Mouse (Mus musculus) heart, embryonic 10.5 days (tissue): Measurements from ENCODE around the gene Atp13a2. TPM values are rescaled to one million over a fixed set of nuclear protein-coding genes. Genes with fewer than 3 reads are reported as not detected.

ENCODE experiments used
- DNase-seq: peaks from one replicate; pipeline ENCODE4 v3.0.0-alpha.2; 2017; ENCODE audit warnings: low spot score
- H3K27ac ChIP-seq: fragments of 300-500 bp; sonication (generic); 2 replicates; pipeline ENCODE4 v1.5.1; 2016; ENCODE audit warnings: mild to moderate bottlenecking
- H3K27me3 ChIP-seq: fragments of 300-500 bp; sonication (generic); 2 replicates; pipeline ENCODE4 v1.6.1; 2016; ENCODE audit warnings: mild to moderate bottlenecking; ENCODE audit not compliant: poor library complexity, insufficient read depth, severe bottlenecking
- H3K36me3 ChIP-seq: fragments of 300-500 bp; sonication (generic); 2 replicates; pipeline ENCODE4 v1.6.1; 2016; ENCODE audit warnings: mild to moderate bottlenecking, moderate library complexity
- H3K4me1 ChIP-seq: fragments of 300-500 bp; sonication (generic); 2 replicates; pipeline ENCODE4 v1.6.1; 2016; ENCODE audit warnings: mild to moderate bottlenecking
- H3K4me3 ChIP-seq: fragments of 300-500 bp; sonication (generic); 2 replicates; pipeline ENCODE4 v1.5.1; 2016; ENCODE audit warnings: mild to moderate bottlenecking, moderate library complexity
- H3K9me3 ChIP-seq: fragments of 300-500 bp; sonication (generic); 2 replicates; pipeline ENCODE4 v1.6.1; 2016; ENCODE audit warnings: mild to moderate bottlenecking, moderate library complexity
- WGBS: fragments of 180-500 bp; shearing (Covaris S2); methylation state at CpG from one replicate; pipeline ENCODE4 v1.1.7; 2016; 5-methylcytosine and 5-hydroxymethylcytosine counted together
- polyA plus RNA-seq: library from polyadenylated mRNA; unstranded; fragments of >200 nt; fragmentation: Nextera tagmentation; extraction: Ambion mirVana; gene quantifications from 2 replicates; pipeline ENCODE4 v1.2.1, GENCODE M21; 2016

Gene Atp13a2
- polyA plus RNA-seq, 1 experiment from 2014 or later, result 34.9 TPM

DNA sequence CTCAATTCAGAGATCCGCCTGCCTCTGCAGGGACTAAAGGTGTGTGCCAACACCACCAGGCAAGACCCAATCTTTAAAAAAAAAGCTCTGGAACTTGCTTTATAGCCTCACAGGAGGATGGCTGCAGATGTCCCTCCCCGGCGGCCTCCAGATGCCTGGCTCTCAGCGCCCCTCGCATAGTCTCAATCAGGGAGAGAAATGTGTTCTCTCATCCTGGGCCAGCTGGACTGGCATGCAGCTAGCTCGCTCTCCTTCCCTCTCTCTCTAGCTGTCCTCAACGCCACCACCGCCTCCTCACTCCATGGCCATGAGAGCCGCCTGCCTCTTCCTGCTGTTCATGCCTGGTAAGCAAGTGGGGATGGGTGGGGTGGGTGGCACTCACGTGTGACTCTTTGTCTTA, 25.9 kb downstream of the Atp13a2 start:
- Histone ChIP-seq H3K27ac (no peak overlapping the region), H3K27me3 (no peaks in the 10 kb centered on the region), H3K9me3 (no peaks in the 10 kb centered on the region), H3K4me1 (peaks cover 49% of the 10 kb centered on the region), H3K4me3 (no peak overlapping the region), H3K36me3 (peaks cover 60% of the 10 kb centered on the region)
- 81% methylated on average over 10 of the region's 10 CpGs for WGBS
- no peak for DNase-seq

DNA sequence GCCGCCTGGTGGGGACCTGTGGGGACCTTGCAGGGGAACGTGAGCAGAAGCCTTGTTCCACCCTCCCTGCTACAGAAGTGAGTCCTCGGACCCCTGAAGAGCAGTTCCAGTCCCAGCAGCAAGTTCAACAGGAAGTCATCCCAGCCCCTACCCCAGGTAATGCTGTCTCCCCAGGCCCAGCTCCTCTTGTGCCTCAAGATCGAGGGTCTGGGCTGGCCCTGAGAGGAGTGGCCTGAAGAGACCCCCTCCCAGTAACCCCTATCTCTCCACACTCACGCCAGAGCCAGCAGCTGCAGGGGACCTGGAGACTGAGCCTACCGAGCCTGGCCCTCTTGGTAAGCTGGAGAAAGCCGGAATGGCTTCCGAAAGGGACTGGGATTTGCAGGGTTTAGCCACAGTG, 27.4 kb downstream of the Atp13a2 start:
- Histone ChIP-seq H3K36me3 (peaks cover 61% of the 10 kb centered on the region), H3K4me1 (peaks cover 55% of the 10 kb centered on the region)

DNA sequence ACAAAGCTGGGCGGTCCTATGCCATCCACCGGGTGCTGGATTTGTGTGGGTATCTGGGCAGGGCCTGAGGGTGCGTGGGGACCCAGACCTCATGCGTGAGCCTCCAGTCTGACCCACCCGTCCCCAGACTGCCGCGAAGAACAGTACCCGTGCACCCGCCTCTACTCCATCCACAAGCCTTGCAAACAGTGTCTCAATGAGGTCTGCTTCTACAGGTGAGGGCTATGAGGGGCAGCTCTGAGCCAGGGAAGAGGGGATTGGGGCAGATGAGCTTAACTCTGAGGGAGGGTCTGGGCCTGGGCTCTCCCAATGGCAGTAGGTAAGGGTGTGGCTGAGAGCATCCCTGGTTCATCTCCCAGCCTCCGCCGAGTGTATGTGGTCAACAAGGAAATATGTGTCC, 28.2 kb downstream of the Atp13a2 start:
- WGBS, result 92% methylated on average over 11 of the region's 11 CpGs
- peaks cover 68% of the 10 kb centered on the region for H3K36me3 ChIP-seq

More for the DNA sequence above, 27.4 kb downstream of the Atp13a2 start:
- Histone ChIP-seq H3K27ac (no peak overlapping the region), H3K9me3 (no peaks in the 10 kb centered on the region), H3K27me3 (no peaks in the 10 kb centered on the region), H3K4me3 (no peak overlapping the region)
- WGBS, result 72% methylated on average over 8 of the region's 8 CpGs
- no peak for DNase-seq

DNA sequence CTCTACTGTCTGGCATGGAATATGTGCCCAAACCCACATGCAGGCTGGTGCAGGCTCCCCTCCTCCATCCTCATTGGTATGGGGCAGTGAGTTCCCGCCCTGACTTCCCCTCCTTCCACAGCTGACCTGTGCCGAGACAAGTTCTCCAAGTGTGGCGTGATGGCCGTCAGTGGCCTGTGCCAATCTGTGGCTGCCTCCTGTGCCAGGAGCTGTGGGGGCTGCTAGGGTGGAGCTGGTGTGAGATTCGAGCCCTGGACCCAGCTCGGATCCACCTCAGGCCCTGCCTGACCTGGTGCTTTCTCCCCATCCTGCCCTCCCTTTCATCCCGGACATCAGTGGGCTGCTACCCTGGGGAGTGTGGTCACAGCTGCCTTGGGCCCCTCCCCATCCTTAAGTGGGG, 28.7 kb downstream of the Atp13a2 start:
- H3K27me3 ChIP-seq, result no peaks in the 10 kb centered on the region
- DNase-seq, result no peak
- H3K27ac ChIP-seq, result no peak overlapping the region
- H3K4me3 ChIP-seq, result no peak overlapping the region
- H3K4me1 ChIP-seq, result peaks cover 58% of the 10 kb centered on the region
- peaks cover 73% of the 10 kb centered on the region for H3K36me3 ChIP-seq
- H3K9me3 ChIP-seq, result no peaks in the 10 kb centered on the region
- WGBS, result 74% methylated on average over 7 of the region's 7 CpGs

More for the DNA sequence above, 28.2 kb downstream of the Atp13a2 start:
- Histone ChIP-seq H3K27ac (no peak overlapping the region), H3K27me3 (no peaks in the 10 kb centered on the region), H3K4me1 (peaks cover 58% of the 10 kb centered on the region), H3K9me3 (no peaks in the 10 kb centered on the region), H3K4me3 (no peak overlapping the region)
- no peak for DNase-seq

DNA sequence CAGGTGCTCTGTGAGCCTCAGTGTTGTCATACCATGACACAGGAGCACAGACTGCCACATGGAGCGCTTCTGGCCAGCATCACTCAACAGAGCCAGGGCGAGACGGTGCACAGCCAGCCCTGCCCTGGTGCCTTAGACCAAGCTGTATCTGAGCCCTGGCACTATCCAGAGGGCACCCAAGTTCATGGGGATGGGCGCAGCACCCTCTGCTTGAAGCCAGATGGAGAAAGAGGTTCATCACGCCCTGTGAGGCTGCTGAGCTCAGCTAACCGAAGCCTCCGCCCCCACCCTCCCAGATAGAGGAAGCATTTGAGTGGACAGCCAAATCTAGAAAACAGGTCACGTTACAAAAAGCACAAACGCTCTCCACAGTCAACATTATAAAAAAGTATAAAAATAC, 29.6 kb downstream of the Atp13a2 start:
- WGBS, result 76% methylated on average over 9 of the region's 9 CpGs
- Histone ChIP-seq H3K9me3 (no peaks in the 10 kb centered on the region), H3K27me3 (no peaks in the 10 kb centered on the region), H3K36me3 (peaks cover 74% of the 10 kb centered on the region), H3K4me1 (peaks cover 58% of the 10 kb centered on the region), H3K4me3 (no peak overlapping the region), H3K27ac (no peak overlapping the region)
- DNase-seq, result no peak

DNA sequence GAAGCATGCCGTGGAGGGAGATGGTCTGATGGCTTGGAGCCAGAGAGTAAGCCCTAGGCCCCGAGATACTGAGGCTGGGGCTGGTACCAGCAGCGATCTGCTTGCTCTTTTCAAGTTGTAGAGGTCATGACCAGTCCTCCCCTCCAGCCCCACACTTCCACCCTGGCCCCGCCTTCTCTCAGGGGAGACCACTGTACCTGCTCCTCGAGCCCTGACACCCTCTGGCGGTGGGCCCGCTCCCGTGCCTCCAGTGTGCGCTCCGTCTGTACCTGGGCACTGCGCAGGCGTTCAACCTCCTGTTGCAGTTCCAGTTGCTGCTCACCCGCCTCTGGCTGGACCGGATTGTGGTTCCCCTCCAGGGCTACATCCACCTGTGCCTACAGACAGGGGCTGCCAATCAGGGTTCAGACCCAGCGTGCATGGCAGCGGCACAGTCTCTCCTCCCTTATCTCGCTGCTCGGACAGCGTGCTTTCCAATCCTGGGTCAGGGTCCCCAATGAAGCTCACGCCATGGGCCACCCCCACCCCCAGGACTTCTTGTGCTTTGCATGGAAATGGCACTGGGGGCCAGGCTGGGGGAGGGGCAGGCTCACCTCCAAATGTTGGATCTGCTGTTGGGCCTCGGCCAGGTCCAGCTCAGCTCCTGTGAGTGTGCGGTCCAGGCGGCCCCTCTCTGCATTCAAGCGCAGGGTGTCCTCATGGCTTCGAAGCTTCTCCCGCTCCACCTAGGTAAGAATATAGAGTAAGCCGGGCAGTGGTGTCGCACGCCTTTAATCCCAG, 31.2 kb downstream of the Atp13a2 start:
- WGBS, result 81% methylated on average over 29 of the region's 29 CpGs

DNA sequence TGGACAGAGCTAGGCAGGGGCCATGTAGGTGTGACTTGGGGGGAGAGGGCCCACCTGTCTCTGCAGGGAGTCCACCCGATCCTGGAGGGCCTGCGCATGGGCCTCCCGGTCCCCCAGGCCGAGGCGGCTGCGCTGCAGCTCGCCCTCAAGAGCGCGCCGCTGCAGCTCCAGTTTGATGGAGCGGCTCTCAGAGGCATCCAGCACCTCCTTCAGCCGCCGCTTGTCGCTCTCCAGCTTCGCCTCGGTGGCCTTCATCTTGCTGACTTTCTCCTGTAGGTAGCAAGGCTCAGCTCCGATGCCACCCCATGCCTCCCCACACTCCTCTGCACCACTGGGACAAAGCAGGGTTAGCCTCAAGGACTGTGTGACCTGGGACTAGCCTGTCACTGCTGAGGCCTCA, 33.5 kb downstream of the Atp13a2 start:
- DNase-seq, result no peak
- Histone ChIP-seq H3K4me3 (no peak overlapping the region), H3K4me1 (peaks cover 53% of the 10 kb centered on the region), H3K27me3 (no peaks in the 10 kb centered on the region), H3K36me3 (peaks cover 64% of the 10 kb centered on the region), H3K27ac (peak overlapping the region; percentile 90), H3K9me3 (no peaks in the 10 kb centered on the region)
- WGBS, result 72% methylated on average over 17 of the region's 17 CpGs

More for the DNA sequence above, 31.2 kb downstream of the Atp13a2 start:
- Histone ChIP-seq H3K4me3 (no peak overlapping the region), H3K36me3 (peaks cover 78% of the 10 kb centered on the region), H3K27me3 (no peaks in the 10 kb centered on the region), H3K9me3 (no peaks in the 10 kb centered on the region), H3K27ac (no peak overlapping the region), H3K4me1 (peaks cover 53% of the 10 kb centered on the region)
- DNase-seq, result no peak

DNA sequence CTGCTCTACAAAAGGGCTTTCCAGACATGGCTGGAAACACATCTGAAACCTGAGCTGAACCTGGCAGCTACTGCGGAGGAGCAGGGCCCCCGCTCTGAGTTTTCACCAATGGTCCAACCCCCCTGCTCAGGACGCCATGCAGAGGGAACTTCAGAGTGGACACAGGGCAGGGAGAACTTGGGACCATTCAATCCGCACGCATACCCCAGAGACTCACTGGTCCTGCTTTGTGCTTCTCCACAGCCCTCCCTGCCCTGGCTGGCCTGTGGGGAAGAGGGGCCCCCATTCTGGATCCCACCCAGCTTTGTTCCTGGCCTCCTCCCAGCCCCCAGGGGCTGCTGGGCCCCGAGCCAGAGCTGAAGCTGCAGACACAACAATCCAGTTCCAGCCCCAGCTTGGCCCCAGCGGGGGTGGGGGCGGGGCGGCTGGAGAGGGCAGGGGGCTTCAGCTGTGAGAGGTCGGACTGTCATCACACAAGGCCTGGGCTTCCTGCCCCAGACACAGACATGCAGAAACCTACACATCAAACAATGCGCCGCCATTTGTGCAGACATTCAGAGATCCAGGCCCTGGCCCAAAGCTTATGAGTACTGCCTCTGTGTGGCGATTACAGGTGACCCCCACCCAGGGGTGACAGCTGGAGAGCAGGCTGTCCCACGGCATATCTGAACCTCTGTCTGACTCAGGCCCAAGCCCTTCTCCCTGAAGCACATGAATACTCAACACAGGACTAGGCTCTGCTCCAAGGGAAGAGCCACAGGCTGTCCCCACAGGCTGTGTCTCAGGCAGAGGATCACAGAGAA, 34.3 kb downstream of the Atp13a2 start:
- H3K27me3 ChIP-seq, result no peaks in the 10 kb centered on the region
- DNase-seq, result peak; percentile 86
- WGBS, result 32% methylated on average over 14 of the region's 14 CpGs
- H3K4me1 ChIP-seq, result peaks cover 55% of the 10 kb centered on the region
- no peaks in the 10 kb centered on the region for H3K9me3 ChIP-seq
- peak overlapping the region; percentile 90 for H3K27ac ChIP-seq
- peaks cover 63% of the 10 kb centered on the region for H3K36me3 ChIP-seq
- H3K4me3 ChIP-seq, result peak overlapping the region; percentile 40

DNA sequence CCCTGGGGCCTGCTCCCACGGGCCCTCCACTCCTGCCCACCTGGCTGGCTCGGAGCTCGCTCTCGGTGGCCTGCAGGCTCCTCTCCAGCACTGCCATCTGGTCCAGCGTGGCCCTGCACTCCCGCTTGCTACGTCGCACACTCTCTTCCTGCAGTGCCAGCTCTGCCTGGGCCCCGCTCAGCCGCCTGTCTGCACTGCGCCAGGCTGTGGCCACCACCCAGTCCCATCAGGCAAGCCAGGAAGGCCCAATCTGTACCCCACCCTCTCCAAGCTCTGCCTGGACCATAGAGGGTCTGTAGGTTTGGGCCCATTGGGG, 34.9 kb downstream of the Atp13a2 start:
- Histone ChIP-seq H3K27ac (peak overlapping the region; percentile 90), H3K4me3 (no peak overlapping the region), H3K27me3 (no peaks in the 10 kb centered on the region), H3K36me3 (peaks cover 63% of the 10 kb centered on the region), H3K9me3 (no peaks in the 10 kb centered on the region), H3K4me1 (peaks cover 57% of the 10 kb centered on the region)
- WGBS, result 78% methylated on average over 11 of the region's 11 CpGs
- DNase-seq, result no peak

DNA sequence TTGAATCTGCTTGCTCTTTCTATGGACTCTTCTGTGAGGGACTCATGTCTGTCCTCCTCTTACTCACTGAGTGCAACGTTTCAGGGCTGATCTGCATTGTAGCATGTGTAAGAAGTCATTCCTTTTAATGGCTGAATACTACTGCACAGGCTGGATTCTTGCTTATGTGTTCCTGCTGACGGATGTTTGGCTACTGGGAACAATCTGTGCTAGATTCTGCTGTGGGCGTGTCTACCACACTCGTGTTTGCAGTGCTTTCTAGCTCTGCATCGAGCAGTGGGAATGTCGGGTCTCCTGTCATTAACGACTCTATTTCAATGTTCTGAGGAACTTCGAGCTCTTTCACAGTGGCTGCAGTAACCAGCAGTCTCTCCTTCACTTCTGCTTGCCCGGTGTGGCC, 37.4 kb downstream of the Atp13a2 start:
- Histone ChIP-seq H3K4me3 (no peak overlapping the region), H3K27me3 (no peaks in the 10 kb centered on the region), H3K36me3 (peaks cover 53% of the 10 kb centered on the region), H3K4me1 (peaks cover 45% of the 10 kb centered on the region), H3K9me3 (no peaks in the 10 kb centered on the region), H3K27ac (no peak overlapping the region)
- 72% methylated on average over 9 of the region's 9 CpGs for WGBS
- DNase-seq, result no peak

DNA sequence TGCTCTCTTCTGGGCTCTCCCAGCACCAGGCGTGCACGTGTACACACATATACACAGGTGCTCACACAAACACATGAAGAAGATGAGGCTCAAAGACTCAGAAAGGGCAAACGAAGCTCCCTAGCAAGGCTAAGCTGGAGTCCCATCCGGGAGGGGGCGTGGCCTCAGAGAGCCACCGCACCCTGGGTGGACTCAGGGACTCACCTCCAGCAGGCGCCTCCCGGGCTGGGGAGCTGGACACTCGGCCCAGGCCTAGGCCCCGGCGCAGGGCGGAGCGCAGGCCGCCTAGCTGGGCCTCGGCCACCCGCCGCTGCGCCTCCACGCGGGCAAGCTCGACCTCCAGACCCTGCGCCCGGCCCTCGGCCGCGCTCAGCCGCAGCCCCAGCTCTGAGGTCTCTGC, 38.3 kb downstream of the Atp13a2 start:
- H3K27ac ChIP-seq, result 0 out of 2 replicates have a peak overlapping the region, but pooled peaks have one; percentile 24
- H3K9me3 ChIP-seq, result no peaks in the 10 kb centered on the region
- WGBS, result 69% methylated on average over 24 of the region's 27 CpGs
- H3K36me3 ChIP-seq, result peaks cover 54% of the 10 kb centered on the region
- no peak for DNase-seq
- H3K4me1 ChIP-seq, result peaks cover 40% of the 10 kb centered on the region
- H3K4me3 ChIP-seq, result no peak overlapping the region
- no peaks in the 10 kb centered on the region for H3K27me3 ChIP-seq

DNA sequence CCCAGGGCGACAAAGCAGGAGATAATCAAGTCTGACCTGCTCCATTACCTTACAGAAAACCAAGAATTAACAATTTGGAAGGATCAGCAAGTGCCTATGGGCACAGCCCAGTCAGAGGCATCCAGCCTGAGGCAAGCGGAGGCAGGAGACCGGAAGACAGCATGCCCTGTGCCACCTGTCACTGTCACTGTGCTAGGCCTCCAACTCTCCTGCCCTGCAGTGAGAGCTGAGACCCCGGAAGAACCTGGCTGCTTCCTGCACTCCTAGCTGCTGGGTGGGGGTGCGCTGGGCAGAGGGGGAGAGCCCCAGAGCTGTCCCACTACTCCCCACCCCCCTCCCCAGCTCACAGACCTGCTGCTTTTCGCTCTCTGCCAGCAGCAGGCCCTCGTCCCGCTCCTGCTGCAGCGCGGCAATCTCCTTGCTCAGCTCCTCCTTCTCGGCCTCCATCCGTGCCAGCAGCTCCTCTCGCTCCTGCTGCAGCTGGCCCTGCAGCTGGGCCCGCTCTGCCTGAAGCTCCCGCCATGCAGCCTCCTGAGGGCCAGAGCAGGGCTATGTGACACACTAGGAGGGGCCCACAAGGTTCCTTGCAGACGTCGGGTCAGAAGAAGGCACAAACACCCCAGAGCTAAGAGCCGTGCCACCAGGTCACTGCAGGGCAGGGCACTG, 44.0 kb downstream of the Atp13a2 start:
- no peak overlapping the region for H3K4me3 ChIP-seq
- H3K36me3 ChIP-seq, result peaks cover 73% of the 10 kb centered on the region
- H3K27me3 ChIP-seq, result no peaks in the 10 kb centered on the region
- H3K27ac ChIP-seq, result no peak overlapping the region
- H3K9me3 ChIP-seq, result no peaks in the 10 kb centered on the region
- H3K4me1 ChIP-seq, result peaks cover 14% of the 10 kb centered on the region
- DNase-seq, result no peak
- WGBS, result 88% methylated on average over 18 of the region's 18 CpGs

DNA sequence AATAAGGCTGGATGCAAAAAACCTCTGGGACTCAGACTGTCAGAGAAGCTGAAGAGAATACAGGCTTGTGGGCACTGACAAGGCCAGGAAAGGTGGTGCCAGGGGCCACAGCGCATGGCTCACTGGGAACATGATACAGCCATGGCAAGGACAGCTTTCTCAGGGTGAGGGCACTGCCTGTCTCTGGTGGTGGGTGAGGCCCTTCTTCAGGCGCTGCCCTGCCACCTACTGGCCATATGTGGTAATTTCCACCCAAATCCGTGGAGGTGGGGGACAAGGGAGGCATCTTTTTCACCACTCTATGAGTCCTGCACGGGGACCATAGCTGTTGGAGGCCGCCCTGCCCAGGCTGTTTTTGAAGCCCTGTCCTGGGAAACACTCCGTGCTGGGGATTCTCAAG, 45.1 kb downstream of the Atp13a2 start:
- Histone ChIP-seq H3K9me3 (no peaks in the 10 kb centered on the region), H3K27ac (no peak overlapping the region), H3K4me3 (no peak overlapping the region), H3K27me3 (no peaks in the 10 kb centered on the region), H3K4me1 (peaks cover 5% of the 10 kb centered on the region), H3K36me3 (peaks cover 72% of the 10 kb centered on the region)
- peak; percentile 88 for DNase-seq
- 21% methylated on average over 6 of the region's 6 CpGs for WGBS
